Mouse (Mus musculus) MEL (cell line): ENCODE measurements around the gene Tpt1. TPM values are rescaled to one million over a fixed set of nuclear protein-coding genes. Genes with fewer than 3 reads are reported as not detected.
"Not testable (repeated sequence)": the region's sequence is repeated elsewhere in the genome, so short reads cannot be mapped to it uniquely, and the experiment has no call there.

Experiments
- DNase-seq: peaks from one replicate; pipeline ENCODE4 v3.0.0; 2011; ENCODE audit warnings: low read depth, low spot score
- H3K27ac ChIP-seq: 2 replicates; pipeline ENCODE4 v1.5.1; 2012; ENCODE audit warnings: low read depth, mild to moderate bottlenecking, control low read depth, low read length, moderate library complexity; ENCODE audit not compliant: control insufficient read depth
- H3K27me3 ChIP-seq, 2 experiments: fragments of 150-350 bp in 1 of 2; sonication (generic) in 1 of 2; 2 replicates each; pipeline ENCODE4 v1.6.1; 2012; ENCODE audit warnings: low read length in 2 of 2, mild to moderate bottlenecking in 2 of 2, improper control_type of control experiment in 1 of 2, moderate library complexity in 1 of 2; ENCODE audit not compliant: insufficient read depth in 2 of 2, control insufficient read depth in 1 of 2
- H3K36me3 ChIP-seq, 2 experiments: 2 replicates each; pipeline ENCODE4 v1.6.1; 2012 to 2014; ENCODE audit warnings: low read length in 2 of 2, improper control_type of control experiment in 1 of 2, inconsistent platforms in 1 of 2, mild to moderate bottlenecking in 1 of 2; ENCODE audit not compliant: insufficient read depth in 2 of 2, control insufficient read depth in 1 of 2
- H3K4me1 ChIP-seq, 2 experiments: fragments of 150-350 bp in 1 of 2; sonication (generic) in 1 of 2; 2 replicates each; pipeline ENCODE4 v1.6.1; 2012; ENCODE audit warnings: low read length in 2 of 2, improper control_type of control experiment in 1 of 2, mild to moderate bottlenecking in 1 of 2; ENCODE audit not compliant: insufficient read depth in 2 of 2, control insufficient read depth in 1 of 2
- H3K4me3 ChIP-seq, 2 experiments: fragments of 150-350 bp in 1 of 2; sonication (generic) in 1 of 2; 2 replicates each; pipeline ENCODE4 v1.5.1; 2012; ENCODE audit warnings: low read depth in 2 of 2, low read length in 2 of 2, mild to moderate bottlenecking in 2 of 2, moderate library complexity in 2 of 2, control low read depth in 1 of 2, improper control_type of control experiment in 1 of 2; ENCODE audit not compliant: control insufficient read depth in 1 of 2, insufficient read depth in 1 of 2
- H3K79me2 ChIP-seq: 2 replicates; pipeline ENCODE4 v1.6.1; 2012; ENCODE audit warnings: mild to moderate bottlenecking, low read length, moderate library complexity; ENCODE audit not compliant: control insufficient read depth, poor library complexity, insufficient read depth
- H3K9ac ChIP-seq: 2 replicates; pipeline ENCODE4 v1.6.1; 2012; ENCODE audit warnings: low read depth, mild to moderate bottlenecking, control low read depth, low read length, moderate library complexity; ENCODE audit not compliant: control insufficient read depth, poor library complexity, severe bottlenecking
- H3K9me3 ChIP-seq: fragments of 150-350 bp; sonication (generic); replicated peaks from 2 replicates; pipeline ENCODE4 v1.6.1; 2012; ENCODE audit warnings: mild to moderate bottlenecking, low read length, improper control_type of control experiment, moderate library complexity; ENCODE audit not compliant: insufficient read depth
- BHLHE40 ChIP-seq: IDR thresholded peaks from 2 replicates; pipeline ENCODE4 v1.6.1; 2012; ENCODE audit warnings: low read depth, mild to moderate bottlenecking, inconsistent platforms, low read length, improper control_type of control experiment, borderline replicate concordance
- CHD1 ChIP-seq: IDR thresholded peaks from 2 replicates; pipeline ENCODE4 v1.6.1; 2012; ENCODE audit warnings: low read depth, mild to moderate bottlenecking, inconsistent platforms, low read length, improper control_type of control experiment
- CHD2 ChIP-seq: IDR thresholded peaks from 2 replicates; pipeline ENCODE4 v1.6.1; 2011; ENCODE audit warnings: low read length, improper control_type of control experiment
- E2F4 ChIP-seq: IDR thresholded peaks from 2 replicates; pipeline ENCODE4 v1.6.1; 2011; ENCODE audit warnings: low read depth, low read length, improper control_type of control experiment, borderline replicate concordance
- EP300 ChIP-seq, 2 experiments: IDR thresholded peaks; 2 replicates each; pipeline ENCODE4 v1.6.1; 2011; ENCODE audit warnings: improper control_type of control experiment in 2 of 2, low read length in 2 of 2, low read depth in 1 of 2, mild to moderate bottlenecking in 1 of 2
- ETS1 ChIP-seq: IDR thresholded peaks from 2 replicates; pipeline ENCODE4 v1.6.1; 2012; ENCODE audit warnings: low read depth, mild to moderate bottlenecking, inconsistent platforms, low read length, improper control_type of control experiment, moderate library complexity
- HCFC1 ChIP-seq: IDR thresholded peaks from 2 replicates; pipeline ENCODE4 v1.6.1; 2012; ENCODE audit warnings: low read depth, mild to moderate bottlenecking, inconsistent platforms, low read length, improper control_type of control experiment, moderate library complexity
- JUND ChIP-seq: IDR thresholded peaks from 2 replicates; pipeline ENCODE4 v1.6.1; 2011; ENCODE audit warnings: low read depth, mild to moderate bottlenecking, improper control_type of control experiment, low read length
- KAT2A ChIP-seq: conservative IDR thresholded peaks from 2 replicates; pipeline ENCODE4 v1.6.1; 2012; ENCODE audit warnings: low read depth, low read length, improper control_type of control experiment, inconsistent platforms
- MAFK ChIP-seq: IDR thresholded peaks from 2 replicates; pipeline ENCODE4 v1.6.1; 2011; ENCODE audit warnings: low read depth, mild to moderate bottlenecking, low read length, improper control_type of control experiment, borderline replicate concordance
- MAX ChIP-seq: IDR thresholded peaks from 2 replicates; pipeline ENCODE4 v1.6.1; 2011; ENCODE audit warnings: low read length, improper control_type of control experiment
- MYB ChIP-seq: IDR thresholded peaks from 2 replicates; pipeline ENCODE4 v1.6.1; 2011; ENCODE audit warnings: mild to moderate bottlenecking, low read depth, low read length, improper control_type of control experiment
- MYC ChIP-seq: IDR thresholded peaks from 2 replicates; pipeline ENCODE4 v1.6.1; 2011; ENCODE audit warnings: low read depth, mild to moderate bottlenecking, low read length, improper control_type of control experiment, moderate library complexity
- NELFE ChIP-seq: IDR thresholded peaks from 2 replicates; pipeline ENCODE4 v1.6.1; 2011; ENCODE audit warnings: low read depth, low read length, improper control_type of control experiment
- POLR2A ChIP-seq, 2 experiments: IDR thresholded peaks; 2 replicates each; pipeline ENCODE4 v1.6.1; 2011 to 2012; ENCODE audit warnings: low read length in 2 of 2, mild to moderate bottlenecking in 2 of 2, control low read depth in 1 of 2, improper control_type of control experiment in 1 of 2, low read depth in 1 of 2, moderate library complexity in 1 of 2; ENCODE audit not compliant: control insufficient read depth in 1 of 2, insufficient read depth in 1 of 2, poor library complexity in 1 of 2
- POLR2AphosphoS2 ChIP-seq: IDR thresholded peaks from 2 replicates; pipeline ENCODE4 v1.6.1; 2011; ENCODE audit warnings: low read length, improper control_type of control experiment
- POLR2AphosphoS5 ChIP-seq: IDR thresholded peaks from 2 replicates; pipeline ENCODE4 v1.6.1; 2012; ENCODE audit warnings: low read depth, borderline replicate concordance, mild to moderate bottlenecking, inconsistent platforms, low read length, moderate library complexity, mixed read lengths
- RCOR1 ChIP-seq: IDR thresholded peaks from 2 replicates; pipeline ENCODE4 v1.6.1; 2012; ENCODE audit warnings: low read depth, mild to moderate bottlenecking, inconsistent platforms, low read length, improper control_type of control experiment
- SIN3A ChIP-seq: IDR thresholded peaks from 2 replicates; pipeline ENCODE4 v1.6.1; 2012; ENCODE audit warnings: low read length, improper control_type of control experiment, inconsistent platforms
- TAL1 ChIP-seq: IDR thresholded peaks from 2 replicates; pipeline ENCODE4 v1.6.1; 2012; ENCODE audit warnings: mild to moderate bottlenecking, inconsistent platforms, low read length, moderate library complexity, mixed read lengths
- TBP ChIP-seq: IDR thresholded peaks from 2 replicates; pipeline ENCODE4 v1.8.0; 2011; ENCODE audit warnings: low read depth, low read length, improper control_type of control experiment
- UBTF ChIP-seq: IDR thresholded peaks from 2 replicates; pipeline ENCODE4 v1.6.1; 2012; ENCODE audit warnings: low read depth, mild to moderate bottlenecking, inconsistent platforms, low read length, improper control_type of control experiment, moderate library complexity, borderline replicate concordance; ENCODE audit not compliant: insufficient read depth
- USF2 ChIP-seq, 2 experiments: IDR thresholded peaks; 2 replicates each; pipeline ENCODE4 v1.6.1; 2011 to 2012; ENCODE audit warnings: improper control_type of control experiment in 2 of 2, low read length in 2 of 2, borderline replicate concordance in 1 of 2, inconsistent platforms in 1 of 2, low read depth in 1 of 2, mild to moderate bottlenecking in 1 of 2; ENCODE audit not compliant: insufficient read depth in 1 of 2
- ZC3H11A ChIP-seq: IDR thresholded peaks from 2 replicates; pipeline ENCODE4 v1.6.1; 2012; ENCODE audit warnings: low read depth, mild to moderate bottlenecking, inconsistent platforms, low read length, improper control_type of control experiment
- ZKSCAN1 ChIP-seq: IDR thresholded peaks from 2 replicates; pipeline ENCODE4 v1.6.1; 2012; ENCODE audit warnings: low read depth, mild to moderate bottlenecking, inconsistent platforms, low read length, improper control_type of control experiment, moderate library complexity
- ZMIZ1 ChIP-seq: IDR thresholded peaks from 2 replicates; pipeline ENCODE4 v1.6.1; 2012; ENCODE audit warnings: low read depth, mild to moderate bottlenecking, inconsistent platforms, low read length, improper control_type of control experiment, moderate library complexity
- ZNF384 ChIP-seq: IDR thresholded peaks from 2 replicates; pipeline ENCODE4 v1.6.1; 2012; ENCODE audit warnings: low read depth, mild to moderate bottlenecking, inconsistent platforms, low read length, improper control_type of control experiment
- polyA plus RNA-seq, 2 experiments: library from polyadenylated mRNA; stranded (reverse) in 1 of 2; unstranded in 1 of 2; fragments of >175 nt in 1 of 2; fragments of >200 nt in 1 of 2; gene quantifications; 2 replicates each; pipeline versions ENCODE4 v1.2.1 to v1.2.4; 2012; ENCODE audit warnings: low replicate concordance in 2 of 2, low read depth in 1 of 2; ENCODE audit not compliant: insufficient read length in 2 of 2, insufficient read depth in 1 of 2, missing spikeins in 1 of 2
- total RNA-seq: library from RNA; depleted of rRNA; stranded (reverse); fragments of 300-350 nt; gene quantifications from 2 replicates; pipeline ENCODE4 v1.2.3, GENCODE M21; 2012

Tpt1 gene
- total and polyA plus RNA-seq, 3 experiments = 652 to 1,342 (median 817) TPM

DNA sequence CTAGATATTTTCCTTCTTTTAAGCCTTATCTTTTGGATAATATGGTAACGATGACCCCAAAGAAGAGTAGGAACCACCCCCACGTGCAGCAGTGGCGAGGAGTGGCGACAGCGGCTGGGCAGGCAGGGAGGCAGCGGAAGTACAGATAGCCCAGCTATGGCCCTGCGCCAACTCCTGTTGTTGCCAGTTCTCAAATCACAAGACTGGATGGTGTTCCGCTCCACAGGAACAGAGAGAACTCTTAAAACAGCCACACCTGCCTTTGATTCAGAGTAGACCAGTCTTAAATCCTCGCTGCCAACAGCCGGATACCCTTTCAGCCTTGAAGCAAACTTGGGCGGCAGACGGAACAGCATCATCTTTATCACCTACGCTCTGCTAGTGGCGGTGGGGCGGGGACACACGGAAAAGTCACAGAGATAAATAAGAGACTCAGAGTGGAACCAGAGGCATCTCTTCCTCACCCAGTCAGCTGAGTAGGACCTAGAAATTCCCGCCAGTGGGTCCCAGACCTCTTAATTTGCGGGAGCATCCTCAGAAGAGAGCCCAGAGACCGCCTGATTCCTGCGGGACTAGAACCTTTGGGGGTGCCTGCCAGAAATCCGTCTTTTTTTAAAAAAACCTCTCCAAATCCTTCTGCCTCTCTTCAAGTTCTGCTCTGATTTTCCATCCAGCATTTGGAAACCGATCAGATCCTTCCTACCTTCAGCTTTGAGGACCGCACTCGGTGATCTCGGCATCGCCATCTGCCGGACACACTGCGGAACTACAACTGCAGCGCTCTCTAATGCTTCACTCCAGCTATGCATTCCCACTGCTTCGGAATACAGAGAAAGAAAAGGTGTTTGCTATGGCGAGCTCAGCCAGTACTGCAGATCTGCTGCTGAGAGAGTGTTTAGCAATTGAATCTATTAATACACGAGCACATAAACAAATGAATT lies 15.8 kb upstream of the Tpt1 start (continued):
- TF ChIP-seq E2F4 (no peak), HCFC1 (0 out of 2 replicates have a peak, but pooled peaks have one; percentile 33), POLR2AphosphoS2 (no peak), POLR2AphosphoS5 (no peak), ZKSCAN1 (no peak), RCOR1 (no peak), ZMIZ1 (no peak), ETS1 (peak; percentile 60), SIN3A (peak; percentile 67), MAFK (no peak)

DNA sequence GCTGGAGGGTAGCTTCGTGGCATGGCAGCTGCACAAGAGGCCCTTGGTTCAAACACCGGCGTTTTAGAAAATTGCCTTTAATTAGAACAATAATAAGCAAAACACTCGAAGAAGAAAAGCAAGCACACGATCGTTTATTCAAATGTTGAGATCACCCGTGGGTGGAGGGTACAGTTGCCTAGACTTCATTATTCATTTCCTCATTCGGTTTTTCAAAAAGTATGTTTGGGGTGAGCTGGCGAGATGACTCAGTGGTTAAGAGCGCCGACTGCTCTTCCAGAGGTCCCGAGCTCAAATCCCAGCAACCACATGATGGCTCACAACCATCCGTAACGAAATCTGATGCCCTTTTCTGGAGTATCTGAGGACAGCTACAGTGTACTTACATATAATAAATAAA lies 15.1 kb upstream of the Tpt1 start:
- TF ChIP-seq TBP = peak; percentile 66
- peaks cover 0 to 13% of the 10 kb centered on the region in 2 experiments; a peak in 2 of 4 replicates for H3K36me3 ChIP-seq
- H3K9me3 ChIP-seq, H3K79me2 ChIP-seq, H3K27me3 ChIP-seq: not testable (repeated sequence)
- peak overlapping the region; percentile 44 for H3K27ac ChIP-seq
- peak overlapping the region; percentile 42 to 56 for H3K4me3 ChIP-seq
- H3K9ac ChIP-seq = peak overlapping the region; percentile 50
- H3K4me1 ChIP-seq = peaks cover 5 to 23% of the 10 kb centered on the region in 2 experiments; a peak in 3 of 4 replicates
- DNase-seq = peak; percentile 50

DNA sequence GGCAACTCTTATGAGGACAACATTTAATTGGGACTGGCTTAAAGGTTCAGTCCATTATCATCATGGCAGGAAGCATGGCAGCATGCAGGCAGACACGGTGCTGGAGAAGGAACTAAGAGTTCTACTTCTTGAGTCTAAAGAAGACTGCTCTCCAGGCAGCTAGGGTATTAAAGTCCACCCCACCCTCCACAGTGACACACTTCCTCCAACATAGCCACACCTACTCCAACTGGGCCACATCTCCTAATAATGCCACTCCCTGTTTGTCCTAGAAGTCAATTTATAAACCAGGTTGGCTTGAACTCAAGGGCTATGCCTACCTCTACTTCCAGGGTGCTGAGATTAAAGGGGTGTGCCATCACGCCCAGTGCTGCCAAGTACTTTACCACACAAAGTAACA lies 12.9 kb upstream of the Tpt1 start:
- DNase-seq = peak; percentile 86
- Histone ChIP-seq H3K4me1 (peaks cover 9 to 32% of the 10 kb centered on the region in 2 experiments), H3K4me3 (no peak overlapping the region), H3K27ac (peak overlapping the region; percentile 40; the same call in 1 of the 2 replicates), H3K9ac (no peak overlapping the region), H3K36me3 (peaks cover 0 to 28% of the 10 kb centered on the region in 2 experiments; a peak in 2 of 4 replicates), H3K79me2 (no peaks in the 10 kb centered on the region; the same call in 1 of the 2 replicates), H3K9me3 (no peaks in the 10 kb centered on the region), H3K27me3 (no peaks in the 10 kb centered on the region)
- TF ChIP-seq CHD1 = no peak
- no peak for TF ChIP-seq MYB
- TF ChIP-seq BHLHE40 = no peak
- TF ChIP-seq JUND = no peak
- no peak for TF ChIP-seq ZC3H11A
- no peak for TF ChIP-seq ETS1
- TF ChIP-seq MYC = peak; percentile 69; the same call in 1 of the 2 replicates
- TF ChIP-seq ZMIZ1 = no peak
- no peak for TF ChIP-seq UBTF
- TF ChIP-seq SIN3A = no peak
- no peak for TF ChIP-seq USF2 (IDR thresholded peaks at IDR 0.05; ENCODE audit: borderline replicate concordance in 1 of 2, insufficient read depth in 1 of 2, low read depth in 1 of 2, low read length in 2 of 2)
- 0 out of 2 replicates have a peak, but pooled peaks have one; percentile 14 for TF ChIP-seq MAX
- 0 out of 2 replicates have a peak, but pooled peaks have one; percentile 32 for TF ChIP-seq NELFE
- TF ChIP-seq ZNF384 = no peak
- TF ChIP-seq TAL1 = no peak
- TF ChIP-seq CHD2 = no peak
- TF ChIP-seq POLR2A (IDR thresholded peaks at IDR 0.05; ENCODE audit: control insufficient read depth in 1 of 2, insufficient read depth in 1 of 2, low read depth in 1 of 2, low read length in 2 of 2, poor library complexity in 1 of 2) = peak in 1 of 2 experiments; percentile 64; a peak in 2 of 4 replicates
- no peak for TF ChIP-seq EP300 (IDR thresholded peaks at IDR 0.05; ENCODE audit: low read depth in 1 of 2, low read length in 2 of 2)
- TF ChIP-seq KAT2A = no peak
- no peak for TF ChIP-seq HCFC1
